Mouse (Mus musculus) gastrocnemius, postnatal 14 days (tissue): ENCODE results near the gene Armh3. TPM values are rescaled to one million over a fixed set of nuclear protein-coding genes. Genes with fewer than 3 reads are reported as not detected.

Experiments used
- DNase-seq: peaks from one replicate; pipeline ENCODE4 v3.0.0; 2021; ENCODE audit warnings: mixed read lengths
- intact Hi-C: fragments of 180-260 bp; cut with DNase I; formaldehyde crosslinking; loops from one replicate; pipeline ENCODE4 v1.15.1; 2025; ENCODE audit warnings: low total_unique reads
- total RNA-seq, 2 experiments: library from RNA; stranded (reverse); gene quantifications; 2 replicates each; pipeline ENCODE4 v1.2.3; 2021

Gene Armh3
- total RNA-seq, 2 experiments from 2014 or later, result 10.8 to 10.9 TPM

DNA sequence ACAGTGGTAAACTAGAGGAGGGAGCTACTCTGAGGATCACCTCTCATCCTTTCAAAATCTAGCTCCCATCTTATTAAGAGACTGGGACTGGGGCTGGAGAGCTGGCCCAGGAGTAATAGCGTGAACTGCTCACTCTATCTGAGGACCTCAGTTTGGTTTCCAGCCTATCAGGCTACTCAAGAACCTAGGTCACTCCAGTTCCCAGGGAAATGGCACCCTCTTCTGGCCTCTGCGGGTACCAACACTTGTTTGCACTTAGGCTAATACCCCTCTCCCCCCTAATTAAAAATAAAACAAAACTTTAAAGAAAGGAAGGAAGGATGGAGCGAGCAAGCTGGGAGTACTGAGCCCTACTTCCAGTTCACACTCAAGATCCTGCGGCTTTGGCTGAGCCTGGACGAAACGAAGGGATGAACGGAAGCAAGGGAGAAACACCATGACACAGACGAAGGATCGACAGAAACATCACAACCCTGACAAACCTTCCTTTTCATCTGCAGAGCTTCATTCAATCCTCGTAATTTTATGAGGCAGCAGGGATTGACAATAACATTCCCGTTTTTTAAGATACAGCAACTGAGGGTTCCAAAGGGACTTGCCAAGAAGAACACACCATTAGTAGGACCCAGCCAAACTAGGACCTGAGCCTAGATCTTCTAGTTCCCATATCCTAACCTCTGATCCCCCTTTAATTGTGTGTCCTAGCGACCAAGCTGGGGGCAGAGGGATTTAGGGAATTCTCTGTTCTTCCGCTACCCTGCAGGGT lies 38.4 kb upstream of the Armh3 start:
- intact Hi-C loops, result no loop called here
- no peak for DNase-seq

DNA sequence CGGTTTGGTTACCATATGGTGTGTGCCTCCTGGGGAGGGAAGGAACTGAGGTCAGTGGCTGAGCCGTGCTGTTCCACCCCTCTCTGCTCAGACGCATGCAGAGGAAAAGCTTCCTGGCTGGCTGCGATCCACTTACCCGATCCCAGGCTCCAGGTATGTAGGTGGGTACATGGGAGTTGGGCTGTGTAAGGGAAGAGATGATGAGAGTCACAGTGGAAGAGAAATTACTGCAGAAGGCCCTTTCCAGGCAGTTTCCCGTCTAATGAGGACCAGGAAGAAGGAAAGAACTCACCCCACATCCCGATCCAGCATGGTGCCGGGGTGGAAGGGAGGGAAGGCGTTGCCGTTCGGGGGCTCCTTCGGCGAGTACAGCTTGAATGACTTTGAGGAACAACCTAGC lies 37.7 kb upstream of the Armh3 start:
- intact Hi-C loops, result no loop called here
- no peak for DNase-seq

DNA sequence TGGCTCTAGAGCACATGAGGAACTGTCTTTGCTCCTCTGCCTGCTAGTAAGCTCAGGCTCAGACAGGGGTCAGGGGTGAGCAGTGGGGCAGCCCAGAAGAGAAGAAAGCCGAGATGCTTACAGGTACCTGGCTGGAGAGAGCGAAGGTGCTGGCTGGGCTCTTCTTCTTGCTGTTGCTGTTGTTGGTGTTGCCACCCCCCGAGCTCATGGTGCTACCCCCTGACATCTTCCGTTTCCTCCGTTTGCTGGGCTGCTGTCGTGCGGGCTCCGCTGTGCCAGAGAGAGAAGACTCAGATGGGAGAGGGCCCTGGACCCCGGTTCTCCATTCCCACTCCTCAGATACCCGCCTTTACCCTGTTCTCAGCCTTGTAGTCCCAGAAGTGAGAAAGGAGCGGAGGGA lies 35.6 kb upstream of the Armh3 start:
- intact Hi-C loops, result no loop called here
- DNase-seq, result no peak

DNA sequence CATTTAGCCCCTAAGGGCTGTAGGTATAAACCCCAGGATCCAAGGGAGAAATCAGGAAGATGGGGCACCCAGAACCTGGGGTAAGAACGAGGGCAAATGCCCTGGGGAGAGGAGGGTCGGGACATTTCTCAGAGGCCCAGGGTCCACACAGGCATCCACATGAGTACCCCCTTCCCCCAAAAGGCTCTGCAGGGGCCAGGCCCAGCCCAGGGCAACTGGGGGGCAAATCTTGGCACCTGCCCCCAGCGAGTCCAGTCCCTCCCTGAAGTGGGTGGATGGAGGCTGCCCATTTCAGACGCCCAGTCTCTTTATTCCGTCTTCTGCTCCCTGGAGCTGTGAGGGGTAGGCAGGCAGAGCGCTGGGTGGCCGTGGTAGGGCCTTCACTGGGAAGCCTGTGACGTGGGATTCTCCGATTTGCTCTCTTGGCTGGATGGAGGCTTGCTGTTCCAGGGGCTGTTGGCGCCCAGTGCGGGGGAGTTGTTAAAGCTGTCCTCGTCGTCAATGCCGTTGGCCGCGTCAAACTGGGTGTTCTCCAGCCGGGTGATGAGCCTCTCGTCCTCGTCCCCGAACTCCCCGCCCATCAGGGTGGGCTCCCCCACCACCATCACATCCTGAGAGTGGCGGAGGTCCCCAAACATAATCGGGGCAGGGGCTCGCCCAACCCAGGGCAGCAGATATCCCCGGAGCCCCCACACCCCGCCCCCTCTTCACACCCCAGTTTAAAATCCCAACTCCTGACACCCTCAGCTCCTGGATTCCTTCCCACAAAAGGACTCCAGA lies 34.6 kb upstream of the Armh3 start:
- intact Hi-C loops, result no loop called here
- no peak for DNase-seq

DNA sequence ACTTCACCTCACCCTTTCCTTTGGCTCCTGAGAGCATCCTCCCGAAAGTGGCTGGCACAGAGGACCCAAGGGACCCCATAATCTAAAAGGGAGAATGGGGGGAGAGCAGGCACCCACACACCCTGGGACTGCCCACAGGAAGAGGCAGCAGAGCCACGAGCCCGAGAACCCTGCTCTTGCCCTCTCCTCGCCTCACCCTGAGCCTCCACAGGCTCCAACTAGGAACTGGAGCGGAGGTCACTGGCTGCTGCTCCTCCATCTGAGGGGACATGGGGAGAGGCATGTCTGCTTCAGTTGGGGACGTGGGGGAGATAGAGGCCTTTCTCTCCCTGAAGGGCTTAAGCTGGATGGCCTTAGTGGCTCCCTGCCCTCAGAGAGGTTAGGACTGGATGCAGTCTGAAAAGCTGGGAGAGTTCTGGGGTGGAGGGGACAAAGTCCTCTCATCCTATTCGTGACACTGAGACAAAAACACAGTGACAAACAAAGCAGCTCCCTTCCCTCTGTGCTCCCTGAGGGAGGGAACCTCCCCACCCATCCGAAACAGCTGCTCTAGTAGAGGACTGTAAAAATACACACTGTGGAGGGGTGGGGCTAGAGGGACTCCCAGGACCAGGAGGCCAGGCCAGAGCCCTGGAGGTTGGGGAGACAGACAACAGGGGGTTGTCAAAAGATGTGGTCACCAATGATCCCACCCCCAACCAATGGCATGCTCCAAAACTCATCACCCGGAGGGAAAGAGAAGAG lies 33.6 kb upstream of the Armh3 start:
- intact Hi-C loops, result no loop called here
- no peak for DNase-seq

DNA sequence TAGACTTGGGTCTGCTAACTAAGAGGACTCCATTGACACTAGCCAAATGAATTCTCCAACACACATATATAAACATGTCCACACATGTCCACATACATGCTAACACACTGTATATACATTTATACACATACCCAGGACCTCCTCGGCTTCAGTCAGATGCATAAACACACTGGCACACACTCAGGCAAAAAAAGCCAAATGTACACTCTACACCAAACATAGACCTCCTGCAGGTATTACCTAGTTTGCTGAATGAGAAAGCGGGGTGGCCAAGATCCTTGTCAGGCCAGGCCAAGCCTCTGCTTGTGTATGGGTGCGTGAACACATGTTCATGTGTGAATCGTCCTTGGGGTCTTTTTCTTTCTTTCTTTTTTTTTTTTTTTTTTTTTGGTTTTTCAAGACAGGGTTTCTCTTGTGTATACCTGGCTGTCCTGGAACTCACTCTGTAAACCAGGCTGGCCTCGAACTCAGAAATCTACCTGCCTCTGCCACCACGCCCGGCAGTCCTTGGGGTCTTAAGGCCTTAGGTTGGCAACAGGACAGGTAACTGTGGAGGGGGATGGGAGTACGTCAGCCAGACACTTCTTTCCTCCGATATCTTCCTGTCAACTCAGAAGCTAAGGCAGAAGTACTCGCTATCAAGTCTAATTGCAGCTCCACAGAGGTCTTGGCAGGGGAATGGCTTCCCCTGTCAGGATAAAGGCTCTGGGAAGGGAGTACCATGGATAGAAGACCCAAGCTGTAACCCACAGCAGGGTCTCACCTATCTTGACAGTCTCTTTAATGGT lies 32.1 kb upstream of the Armh3 start:
- intact Hi-C loops, result no loop called here
- DNase-seq, result no peak

DNA sequence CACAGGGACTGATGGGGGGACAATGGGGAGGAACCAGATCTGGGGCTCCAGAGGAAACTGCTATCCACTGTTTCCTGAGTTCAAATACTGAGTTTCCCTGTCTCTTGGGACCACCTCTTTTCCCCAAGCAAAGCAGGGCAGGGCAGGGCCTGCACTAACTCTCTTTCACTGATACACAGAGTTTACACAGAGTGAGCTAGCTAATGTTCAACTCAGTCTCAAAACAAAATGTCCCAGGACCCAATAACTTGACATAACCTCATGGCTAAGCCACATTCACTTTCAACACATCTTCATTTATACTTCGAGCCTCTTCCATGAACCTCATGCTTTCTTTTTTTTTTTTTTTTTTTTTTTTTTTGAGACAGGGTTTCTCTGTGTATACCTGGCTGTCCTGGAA lies 31.4 kb upstream of the Armh3 start:
- DNase-seq, result no peak
- intact Hi-C loops, result no loop called here

DNA sequence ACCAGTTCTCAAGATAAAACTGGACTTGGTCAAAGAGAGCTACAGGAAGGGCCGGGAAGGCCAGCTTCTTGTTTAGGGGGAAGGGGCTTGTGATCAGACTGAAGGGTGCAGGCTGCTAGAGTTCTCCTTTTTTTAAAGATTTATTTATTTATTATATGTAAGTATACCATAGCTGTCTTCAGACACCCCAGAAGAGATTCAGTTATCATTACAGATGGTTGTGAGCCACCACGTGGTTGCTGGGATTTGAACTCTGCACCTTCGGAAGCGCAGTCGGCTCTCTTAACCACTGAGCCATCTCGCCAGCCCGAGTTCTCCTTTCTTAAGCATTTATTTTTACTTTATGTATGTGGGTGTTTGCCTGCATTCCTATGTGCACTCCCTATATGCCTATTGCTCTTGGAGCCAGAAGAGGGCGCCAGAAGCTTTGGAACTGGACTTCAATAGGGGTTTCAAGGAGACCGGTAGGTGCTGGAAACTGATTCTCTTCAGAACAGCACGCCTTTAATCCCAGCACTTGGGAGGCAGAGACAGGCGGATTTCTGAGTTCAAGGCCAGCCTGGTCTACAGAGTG lies 30.5 kb upstream of the Armh3 start:
- DNase-seq, result no peak
- intact Hi-C loops, result no loop called here

DNA sequence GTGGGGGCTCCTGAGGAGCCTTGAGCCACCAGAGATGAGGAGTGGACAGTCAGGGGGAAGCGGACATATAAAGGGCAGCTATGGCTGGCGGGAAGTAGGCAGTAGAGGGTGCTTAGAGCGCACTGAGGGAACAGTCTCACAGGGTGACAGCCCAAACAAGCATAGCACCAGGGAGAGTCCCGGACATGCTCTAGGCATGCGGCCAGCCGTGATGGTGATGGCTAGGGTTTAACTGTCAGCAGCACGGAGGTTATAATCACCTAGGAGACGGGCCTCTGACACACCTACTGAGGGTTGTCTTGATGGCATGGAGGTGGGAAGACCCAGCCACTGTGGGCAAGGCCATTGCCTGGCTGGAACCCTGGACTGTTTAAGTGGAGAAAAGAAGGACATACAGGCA lies 28.3 kb upstream of the Armh3 start:
- no peak for DNase-seq
- intact Hi-C loops, result no loop called here

DNA sequence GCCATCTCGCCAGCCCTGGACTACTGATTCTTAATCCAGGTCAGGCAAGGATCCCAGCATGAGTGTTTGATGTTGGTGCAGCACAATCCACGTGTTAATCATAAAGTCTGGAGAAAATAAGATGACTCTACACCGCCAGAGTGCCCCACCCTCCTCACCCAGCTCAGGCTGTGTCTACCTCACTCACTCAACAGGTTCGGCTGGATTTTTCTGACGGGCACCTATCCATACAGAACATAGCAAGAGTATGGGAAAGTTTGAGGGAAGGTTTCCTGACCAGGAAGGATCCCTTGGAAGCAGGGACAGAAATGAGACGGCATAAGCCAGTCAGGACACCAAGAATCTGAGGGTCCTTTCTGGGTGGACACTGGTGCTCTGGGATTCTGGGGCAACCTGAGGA lies 26.7 kb upstream of the Armh3 start:
- no peak for DNase-seq
- intact Hi-C loops, result no loop called here

DNA sequence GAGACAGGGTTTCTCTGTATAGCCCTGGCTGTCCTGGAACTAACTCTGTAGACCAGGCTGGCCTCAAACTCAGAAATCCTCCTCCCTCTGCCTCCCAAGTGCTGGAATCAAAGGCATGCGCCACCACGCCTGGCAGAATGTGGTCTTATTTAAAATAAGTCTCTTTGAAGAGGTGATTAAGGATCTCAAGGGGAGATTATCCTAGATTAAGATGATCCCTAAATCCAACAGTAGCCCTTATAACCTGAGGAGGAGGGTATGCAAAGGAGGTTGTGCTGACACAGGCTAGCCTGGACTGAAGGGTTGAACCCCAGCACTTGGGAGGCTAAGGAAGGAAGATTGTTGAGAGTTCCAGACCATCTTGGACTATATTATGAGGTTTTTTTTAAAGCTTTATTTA lies 17.7 kb upstream of the Armh3 start:
- intact Hi-C loops, result loop anchor here (10.0 kb wide), 2 partner anchors 51 to 211 kb away; no protein-coding TSS in a partner anchor
- DNase-seq, result no peak

DNA sequence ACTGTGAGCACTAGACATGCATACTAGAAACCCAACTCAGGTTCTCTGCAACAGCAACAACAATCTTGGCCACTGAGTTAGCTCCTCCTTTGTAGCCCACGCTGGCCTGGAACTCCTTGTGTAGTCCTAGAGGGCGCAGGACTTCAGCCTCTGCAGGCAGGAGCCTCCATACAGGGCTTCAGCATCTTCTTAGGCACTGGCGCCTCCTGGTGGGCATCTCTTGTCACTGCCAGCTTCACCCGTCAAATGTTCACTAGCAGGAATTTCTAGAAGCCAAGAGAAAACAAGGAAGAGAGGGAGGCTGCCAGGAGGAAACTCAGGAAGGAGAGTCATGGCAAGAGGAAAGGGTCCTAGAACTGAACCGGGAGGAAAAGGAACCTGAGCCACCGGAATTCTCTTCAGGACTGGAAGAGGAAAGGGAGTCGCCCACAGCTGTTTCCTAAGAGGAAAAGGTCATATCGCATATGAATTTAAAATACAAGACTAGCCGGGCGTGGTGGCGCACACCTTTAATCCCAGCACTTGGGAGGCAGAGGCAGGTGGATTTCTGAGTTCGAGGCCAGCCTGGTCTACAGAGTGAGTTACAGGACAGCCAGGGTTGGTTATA lies 16.4 kb upstream of the Armh3 start:
- DNase-seq, result peak; percentile 87
- intact Hi-C loops, result loop anchor here (10.0 kb wide), 2 partner anchors 50 to 210 kb away; no protein-coding TSS in a partner anchor

DNA sequence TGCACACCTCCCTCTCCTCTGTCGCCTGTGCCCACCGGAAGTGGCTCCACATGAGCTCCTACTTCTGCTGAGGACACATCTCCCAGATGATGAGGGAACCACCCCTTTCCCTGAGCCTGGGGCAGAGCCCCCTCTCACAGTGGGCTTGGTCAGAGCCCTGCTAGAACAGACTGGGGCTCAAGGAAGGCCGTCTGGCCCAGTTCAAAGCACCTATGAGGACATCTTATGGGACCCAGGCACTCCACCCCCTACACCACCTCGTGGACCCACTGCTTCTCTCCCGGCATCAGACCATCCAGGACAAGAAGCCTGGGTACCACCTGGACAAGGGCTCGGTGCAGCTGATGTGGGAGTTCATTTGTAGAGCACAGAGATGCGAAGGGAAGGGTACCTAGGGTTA lies 7.4 kb upstream of the Armh3 start:
- intact Hi-C loops, result no loop called here
- no peak for DNase-seq

DNA sequence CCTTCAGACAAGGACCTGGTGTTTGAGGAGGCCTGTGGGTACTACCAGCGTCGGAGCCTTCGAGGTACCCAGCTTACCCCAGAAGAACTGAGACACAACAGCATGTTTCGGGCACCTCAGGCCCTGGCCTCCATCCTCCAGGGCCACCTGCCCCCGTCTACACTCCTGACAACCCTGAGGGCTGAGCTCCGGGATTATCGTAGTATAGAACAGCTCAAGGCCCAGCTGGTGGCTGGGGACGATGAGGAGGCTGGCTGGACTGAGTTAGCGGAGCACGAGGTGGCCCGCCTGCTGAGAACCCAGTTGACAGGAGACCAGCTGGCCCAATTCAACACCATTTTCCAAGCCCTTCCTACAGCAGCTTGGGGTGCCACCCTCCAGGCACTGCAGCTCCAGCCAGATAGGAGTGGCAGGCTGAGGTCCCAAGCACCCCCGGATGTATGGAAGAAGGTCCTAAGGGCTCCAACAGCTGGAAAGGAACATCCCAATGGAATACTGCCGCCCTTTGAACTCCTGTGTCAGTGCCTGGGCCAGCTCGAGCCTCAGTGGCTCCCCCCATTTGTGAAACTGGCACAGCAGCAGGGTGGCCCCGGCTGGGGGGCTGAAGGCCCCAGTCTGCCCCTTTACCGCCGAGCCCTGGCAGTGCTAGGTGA lies 6.7 kb upstream of the Armh3 start:
- DNase-seq, result no peak
- intact Hi-C loops, result no loop called here

DNA sequence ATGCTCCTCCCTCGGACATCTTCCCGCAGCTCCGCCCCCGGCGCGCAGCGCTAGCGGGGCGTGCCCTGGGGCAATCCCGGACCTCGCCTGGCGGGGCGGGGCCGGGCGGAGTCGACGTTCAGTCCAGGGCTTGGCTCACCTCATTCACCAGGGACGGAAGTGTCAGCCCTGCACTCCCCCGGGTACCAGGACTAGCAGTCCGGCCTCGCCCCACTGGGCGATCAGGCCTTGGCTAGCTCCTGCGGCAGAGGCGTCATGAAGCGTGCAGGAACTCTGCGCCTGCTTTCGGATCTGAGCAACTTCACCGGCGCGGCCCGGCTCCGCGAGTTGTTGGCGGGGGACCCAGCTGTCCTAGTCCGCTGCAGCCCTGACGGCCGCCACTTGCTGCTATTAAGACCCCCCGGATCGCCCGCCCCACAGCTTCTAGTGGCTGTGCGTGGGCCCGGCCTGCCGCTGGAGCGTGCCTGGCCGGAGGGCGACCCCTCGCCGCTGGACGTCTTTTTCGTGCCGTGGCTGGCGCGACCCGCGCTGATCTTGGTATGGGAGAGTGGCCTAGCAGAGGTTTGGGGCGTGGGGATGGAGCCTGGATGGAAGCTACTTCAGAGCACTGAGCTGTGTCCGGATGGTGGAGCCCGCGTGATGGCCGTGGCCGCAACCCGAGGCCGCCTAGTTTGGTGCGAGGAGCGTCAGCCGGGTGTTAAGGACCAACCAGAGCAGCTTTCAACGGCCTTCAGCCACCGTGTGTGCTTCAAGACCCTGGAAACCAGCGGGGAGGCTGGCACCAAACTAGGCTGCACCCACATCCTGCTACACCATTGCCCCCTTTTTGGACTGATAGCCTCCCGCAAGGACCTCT lies 5.3 kb upstream of the Armh3 start, which contains the start of gene Hps6:
Hps6 (plus strand) TSS at position 138 of the 856 bp plus-strand sequence.
- intact Hi-C loops, result no loop called here
- peak; percentile 88 for DNase-seq

DNA sequence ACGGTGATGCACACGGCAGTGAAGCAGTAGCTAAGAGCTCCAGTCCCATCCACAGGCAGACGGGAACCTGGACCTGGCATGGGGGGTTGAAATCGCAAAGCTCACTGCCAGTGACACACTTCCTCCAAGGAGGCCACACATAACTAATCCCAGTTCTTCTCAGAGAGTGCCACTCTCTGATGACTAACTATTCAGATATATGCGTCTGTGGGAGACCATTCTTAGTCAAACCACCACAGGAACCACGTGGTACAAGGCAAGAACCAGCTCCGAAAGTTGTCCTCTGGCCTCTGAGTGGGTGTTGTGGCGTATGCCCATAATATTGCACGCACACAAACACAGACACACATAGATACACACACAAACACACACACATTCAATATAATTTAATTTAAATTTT lies 4.0 kb upstream of the Armh3 start:
- intact Hi-C loops, result no loop called here
- DNase-seq, result no peak

DNA sequence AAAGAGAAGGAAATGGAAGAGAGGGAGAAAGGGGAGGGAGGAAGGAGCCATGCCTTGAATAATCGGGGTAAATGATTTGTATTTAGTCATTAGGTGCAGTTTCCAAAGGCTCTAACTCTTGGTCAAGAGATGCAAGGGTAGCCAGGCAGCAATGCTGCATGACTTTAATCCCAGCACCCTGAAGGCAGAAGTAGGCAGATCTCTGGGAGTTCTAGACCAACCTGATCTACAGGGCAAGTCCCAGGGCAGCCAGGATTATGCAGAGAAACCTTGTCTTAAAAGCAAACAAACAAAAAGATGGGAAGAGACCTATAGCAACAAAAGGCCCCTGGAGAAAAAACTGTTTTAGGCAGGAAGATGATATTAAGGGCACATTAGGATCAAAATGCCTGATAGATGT lies 1.1 kb upstream of the Armh3 start:
- intact Hi-C loops, result no loop called here
- no peak for DNase-seq
